Mouse (Mus musculus) cortical plate, adult 2 months (tissue): ENCODE data around the gene Adam22. TPM values are rescaled to one million over a fixed set of nuclear protein-coding genes. Genes with fewer than 3 reads are reported as not detected.
A peak's percentile ranks its signal among the peaks of the same experiment; 100 is the strongest.

Source experiments
- H3K27ac ChIP-seq: fragments of 200-500 bp; 2 replicates; pipeline ENCODE4 v1.5.1; 2012; ENCODE audit warnings: low read length, control low read depth, inconsistent platforms; ENCODE audit not compliant: insufficient read depth
- H3K4me1 ChIP-seq: fragments of 200-500 bp; 2 replicates; pipeline ENCODE4 v1.6.1; 2011; ENCODE audit warnings: low read length; ENCODE audit not compliant: control insufficient read depth, insufficient read depth
- H3K4me3 ChIP-seq: fragments of 200-500 bp; 2 replicates; pipeline ENCODE4 v1.5.1; 2011; ENCODE audit warnings: mild to moderate bottlenecking, low read length, control low read depth; ENCODE audit not compliant: insufficient read depth
- CTCF ChIP-seq: fragments of 200-500 bp; IDR thresholded peaks from 2 replicates; pipeline ENCODE4 v1.5.1; 2011; ENCODE audit warnings: mild to moderate bottlenecking, control low read depth, low read length; ENCODE audit not compliant: insufficient read depth; ENCODE audit errors: extremely low read depth
- POLR2A ChIP-seq: fragments of 200-500 bp; IDR thresholded peaks from 2 replicates; pipeline ENCODE4 v1.6.1; 2011; ENCODE audit warnings: mild to moderate bottlenecking, low read length, control low read depth; ENCODE audit not compliant: insufficient read depth; ENCODE audit errors: extremely low read depth
- polyA plus RNA-seq: library from polyadenylated mRNA; depleted of rRNA; stranded (reverse); fragments of >200 nt; gene quantifications from 2 replicates; pipeline ENCODE4 v1.2.3, GENCODE M21; 2012

The Adam22 gene
- polyA plus RNA-seq, 1 experiment: 83.4 TPM

DNA sequence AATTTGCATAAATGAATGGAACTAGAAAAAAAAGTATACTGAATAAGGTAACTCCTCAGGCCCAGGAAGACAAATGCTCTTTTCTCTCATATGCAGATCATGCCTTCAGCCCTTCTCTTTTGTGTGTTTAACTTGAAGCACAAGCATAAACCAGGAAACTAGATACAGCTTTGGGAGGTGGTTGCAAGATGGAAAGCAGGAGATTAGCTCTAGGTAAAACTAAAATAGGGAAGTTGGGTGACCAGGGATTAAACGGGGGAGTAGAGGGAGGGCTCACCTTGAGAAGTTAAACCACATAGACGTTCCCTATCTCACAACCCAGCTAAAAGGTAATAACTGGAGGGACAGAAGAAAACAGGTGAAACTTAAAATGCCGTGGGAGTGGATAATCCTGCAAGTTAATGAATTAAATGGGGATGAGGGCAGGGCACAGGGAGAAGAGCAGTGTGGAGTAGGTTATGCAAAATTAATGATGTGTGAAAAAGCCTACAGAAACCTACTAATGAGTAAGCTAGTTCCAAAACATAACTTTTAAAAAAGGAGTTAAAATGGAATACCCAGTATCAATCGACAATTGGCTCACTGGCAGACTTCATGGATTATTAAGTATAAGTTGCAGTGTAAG is 40.2 kb downstream of the Adam22 start:
- no peaks in the 10 kb centered on the region for H3K4me1 ChIP-seq
- no peak overlapping the region for H3K27ac ChIP-seq
- no peak for TF ChIP-seq POLR2A
- TF ChIP-seq CTCF: no peak
- no peak overlapping the region for H3K4me3 ChIP-seq

DNA sequence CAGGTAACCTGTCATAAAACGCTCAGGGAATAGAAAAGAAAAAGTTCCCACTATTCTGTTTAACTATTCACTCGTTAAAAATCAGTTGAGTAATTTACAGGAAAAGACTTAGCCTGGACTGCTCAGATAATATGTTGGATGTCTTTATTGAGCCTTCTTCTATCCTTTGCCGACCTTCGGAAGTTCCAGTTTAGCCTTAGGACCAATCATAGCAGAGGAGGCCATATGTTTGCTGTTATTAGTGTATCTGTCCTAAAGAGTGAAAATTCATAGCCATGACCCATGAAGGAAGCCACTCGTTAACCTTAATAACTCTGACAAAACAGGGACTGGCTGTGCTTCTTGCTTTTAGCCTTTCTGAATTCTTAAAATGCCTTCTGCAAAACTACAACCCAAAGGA is 41.3 kb downstream of the Adam22 start:
- no peak for TF ChIP-seq POLR2A
- no peak for TF ChIP-seq CTCF

DNA sequence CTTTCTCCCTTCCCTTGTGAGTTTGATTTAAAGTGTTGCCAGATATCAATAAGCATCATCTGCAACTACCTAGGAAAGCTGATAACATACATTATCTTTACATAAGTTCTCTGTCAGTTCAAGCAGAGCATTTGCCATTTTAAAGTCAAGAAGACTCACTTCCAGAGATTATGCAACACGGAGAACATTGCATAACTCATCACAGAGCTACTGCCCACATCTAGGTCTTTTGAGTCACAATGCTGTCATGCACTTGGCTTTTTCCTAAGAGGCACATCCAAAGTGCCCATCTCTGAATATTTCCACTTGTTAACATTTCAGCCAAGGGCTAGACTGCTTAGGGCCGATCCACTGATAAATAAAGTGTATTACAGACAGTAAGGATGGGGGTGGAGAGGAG is 55.6 kb downstream of the Adam22 start:
- TF ChIP-seq CTCF: no peak
- no peak for TF ChIP-seq POLR2A
- H3K27ac ChIP-seq: peak overlapping the region; percentile 90
- no peak overlapping the region for H3K4me3 ChIP-seq
- peaks cover 13% of the 10 kb centered on the region; the same call in 1 of the 2 replicates for H3K4me1 ChIP-seq

More for the DNA sequence above, 41.3 kb downstream of the Adam22 start:
- no peak overlapping the region for H3K27ac ChIP-seq
- no peaks in the 10 kb centered on the region for H3K4me1 ChIP-seq
- H3K4me3 ChIP-seq: no peak overlapping the region

DNA sequence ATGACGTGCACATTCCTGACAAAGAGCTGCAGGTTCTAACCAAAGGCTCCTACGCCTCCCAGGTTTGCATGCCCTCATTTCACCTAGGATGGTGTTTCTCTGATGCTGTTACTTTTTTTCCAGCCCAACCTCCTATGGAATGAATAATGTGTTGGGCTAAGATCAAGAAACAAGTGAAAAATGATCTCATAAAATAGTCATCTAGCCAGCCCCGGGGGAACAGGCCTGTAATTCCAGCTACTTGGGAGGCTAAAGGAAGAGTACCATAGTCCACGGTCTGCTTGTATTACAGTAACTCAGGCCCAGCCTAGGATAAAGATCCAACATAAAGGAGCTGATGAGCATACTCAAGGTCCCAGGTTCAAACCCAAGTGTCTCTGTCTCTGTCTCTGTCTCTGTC is 57.1 kb downstream of the Adam22 start:
- H3K4me3 ChIP-seq: no peak overlapping the region
- peaks cover 13% of the 10 kb centered on the region; the same call in 1 of the 2 replicates for H3K4me1 ChIP-seq
- H3K27ac ChIP-seq: no peak overlapping the region
- no peak for TF ChIP-seq CTCF
- no peak for TF ChIP-seq POLR2A

DNA sequence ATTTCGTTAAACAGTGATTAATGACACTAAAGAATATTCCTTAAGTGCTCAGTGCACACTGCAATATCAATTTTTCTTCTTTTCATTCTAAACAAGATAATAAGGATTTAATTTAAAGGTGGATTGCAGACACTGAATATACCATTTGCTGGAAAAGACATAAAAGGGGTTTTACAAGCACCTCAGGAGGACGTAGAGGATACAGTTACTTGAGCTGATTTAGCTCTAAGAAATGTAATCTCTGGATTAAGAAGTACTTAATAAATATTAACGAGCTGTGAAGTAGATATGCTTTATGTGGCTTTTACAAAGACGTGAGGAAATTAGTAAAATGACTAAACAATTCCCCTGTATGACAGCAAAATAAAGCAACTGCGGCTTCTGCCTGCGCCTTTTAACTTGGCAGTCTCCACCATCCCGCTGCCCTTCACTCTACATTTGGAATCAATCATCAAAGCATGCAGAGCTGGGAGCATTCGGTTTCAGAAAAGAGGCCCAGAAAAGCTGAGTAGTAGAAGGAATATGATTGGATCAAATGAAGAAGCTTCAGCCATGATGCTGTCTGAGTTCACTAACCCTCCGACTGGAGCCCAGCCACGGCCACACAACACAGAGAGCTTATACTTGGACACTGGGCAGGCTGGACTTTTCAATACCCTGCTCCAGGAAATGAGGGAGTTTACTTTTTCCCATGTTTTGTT is 70.1 kb downstream of the Adam22 start:
- Histone ChIP-seq H3K4me3 (no peak overlapping the region), H3K27ac (no peak overlapping the region), H3K4me1 (no peaks in the 10 kb centered on the region)
- TF ChIP-seq POLR2A (no peak), CTCF (no peak)

DNA sequence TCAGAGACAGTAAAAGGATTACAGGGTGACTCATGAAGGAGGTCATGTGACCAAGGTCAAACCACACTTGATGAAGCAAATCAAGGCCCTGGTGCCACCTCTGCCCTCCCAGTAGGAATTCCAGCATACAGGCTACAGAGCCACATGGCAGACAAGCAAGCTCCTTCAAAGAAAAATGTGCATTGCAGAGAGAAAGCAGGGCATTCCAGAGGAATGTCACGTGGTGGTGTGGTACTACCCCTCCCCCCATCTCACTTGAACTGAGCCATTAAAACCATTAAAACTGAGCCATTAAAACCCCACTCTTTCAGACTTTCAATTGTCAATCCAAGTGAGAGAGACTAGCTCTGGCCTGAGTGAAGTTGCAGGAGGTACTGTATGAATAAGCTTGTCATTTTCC is 74.7 kb downstream of the Adam22 start:
- Histone ChIP-seq H3K4me1 (peaks cover 3% of the 10 kb centered on the region; the same call in 1 of the 2 replicates), H3K4me3 (no peak overlapping the region), H3K27ac (no peak overlapping the region)
- TF ChIP-seq POLR2A (no peak), CTCF (no peak)

DNA sequence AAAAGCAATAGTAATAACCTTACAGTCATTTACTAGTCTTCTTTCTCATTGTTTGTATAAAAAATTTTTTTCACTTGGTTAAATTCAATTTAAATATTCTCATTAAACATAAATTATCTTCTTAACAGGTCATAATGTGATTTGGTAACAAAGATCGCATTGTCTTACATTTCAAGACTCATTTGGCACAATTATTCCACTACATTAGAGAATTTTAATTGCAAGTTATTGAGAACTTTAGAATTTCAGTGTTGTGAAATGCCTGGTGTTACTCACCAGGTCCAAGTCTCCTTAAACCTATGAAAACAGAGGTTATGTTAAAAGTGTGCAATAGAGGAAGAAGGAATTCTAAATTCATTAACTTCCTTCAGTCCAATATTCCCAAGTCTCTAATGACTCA is 76.5 kb downstream of the Adam22 start:
- Histone ChIP-seq H3K27ac (no peak overlapping the region), H3K4me1 (peaks cover 3% of the 10 kb centered on the region; the same call in 1 of the 2 replicates), H3K4me3 (no peak overlapping the region)
- TF ChIP-seq CTCF (no peak), POLR2A (no peak)

DNA sequence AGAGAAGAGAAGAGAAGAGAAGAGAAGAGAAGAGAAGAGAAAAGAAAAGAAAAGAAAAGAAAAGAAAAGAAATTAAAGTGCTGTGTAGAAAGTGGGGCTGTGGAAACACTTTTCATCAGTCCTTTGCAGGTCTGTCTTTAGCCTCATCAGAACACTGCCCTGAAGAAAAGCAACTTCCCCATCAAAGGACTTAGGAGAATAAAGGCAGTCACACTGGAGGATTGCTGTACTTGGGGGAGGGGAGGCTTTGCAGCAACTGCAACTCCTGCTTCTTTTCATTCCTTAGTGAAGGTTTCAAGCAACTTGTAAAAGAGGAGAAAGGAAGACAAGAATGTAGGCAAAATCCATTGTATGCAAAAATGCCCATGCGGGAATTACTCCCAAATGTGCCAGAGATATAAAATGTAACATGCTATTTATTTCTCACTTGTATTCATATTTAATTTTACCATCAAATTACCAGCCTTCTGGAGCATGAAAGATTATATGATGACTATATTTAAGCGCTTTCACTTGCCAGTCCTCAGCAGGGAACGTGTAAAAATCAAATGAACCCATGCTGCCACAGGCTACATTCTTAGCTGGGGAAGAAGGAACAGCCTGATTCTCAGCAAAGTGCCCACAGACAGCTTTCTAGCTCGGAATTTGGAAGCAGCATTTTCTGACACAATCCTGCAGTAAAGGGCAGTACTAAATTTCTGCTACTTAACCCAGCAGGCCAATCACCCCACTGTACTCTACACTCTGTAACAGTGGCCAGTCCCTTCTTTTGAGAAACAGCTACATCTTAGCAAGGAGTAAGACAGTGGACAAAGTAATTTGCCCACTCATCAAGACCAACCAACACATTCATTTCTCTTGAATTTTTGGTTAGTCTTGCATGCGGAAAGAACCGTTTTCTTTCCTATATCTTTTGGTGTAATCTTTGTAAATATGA is 78.0 kb downstream of the Adam22 start:
- peak overlapping the region; percentile 79 for H3K27ac ChIP-seq

DNA sequence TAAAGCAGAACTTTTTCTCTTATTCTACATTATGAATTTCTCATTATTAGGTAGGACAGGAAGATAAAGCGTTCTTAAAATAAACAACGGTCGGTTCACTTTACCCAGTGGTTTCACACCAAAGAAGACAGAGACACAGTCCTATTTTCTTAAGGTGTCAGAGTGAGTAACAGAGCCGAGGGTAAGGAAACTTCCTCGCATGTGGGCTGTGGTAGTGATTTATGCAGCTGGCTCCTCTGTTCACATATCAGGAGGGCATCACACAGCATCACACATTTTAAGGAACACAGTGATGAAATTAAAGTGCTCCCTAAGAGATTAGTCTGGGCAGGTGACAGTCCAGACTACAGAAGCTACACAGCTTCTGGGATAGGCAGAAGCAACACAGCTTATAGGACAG is 83.8 kb downstream of the Adam22 start:
- Histone ChIP-seq H3K4me3 (no peak overlapping the region), H3K27ac (no peak overlapping the region), H3K4me1 (no peaks in the 10 kb centered on the region)
- no peak for TF ChIP-seq CTCF
- TF ChIP-seq POLR2A: no peak

More for the DNA sequence above, 78.0 kb downstream of the Adam22 start:
- Histone ChIP-seq H3K4me3 (no peak overlapping the region), H3K4me1 (peaks cover 3% of the 10 kb centered on the region; the same call in 1 of the 2 replicates)
- TF ChIP-seq POLR2A: no peak
- TF ChIP-seq CTCF: no peak

DNA sequence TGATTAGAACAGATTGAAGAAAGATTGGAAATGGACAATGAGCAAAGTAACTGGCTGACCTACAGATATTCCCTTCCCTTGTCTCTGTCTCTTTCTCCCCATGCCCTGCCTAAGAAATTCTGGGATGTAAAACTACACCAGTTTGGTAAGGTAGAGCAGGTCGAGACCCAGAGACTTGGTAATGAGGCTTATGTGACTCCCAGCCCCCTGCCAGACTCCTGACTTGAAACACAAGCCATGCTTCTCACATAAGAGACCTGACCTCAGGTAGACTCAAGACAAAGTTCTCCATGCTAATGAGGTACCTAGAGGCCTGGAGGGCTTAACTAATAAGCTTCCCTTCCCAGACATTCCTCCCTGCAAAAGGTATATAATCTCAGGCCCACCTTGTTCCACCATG is 91.8 kb downstream of the Adam22 start:
- Histone ChIP-seq H3K27ac (no peak overlapping the region), H3K4me3 (no peak overlapping the region), H3K4me1 (no peaks in the 10 kb centered on the region; the same call in 1 of the 2 replicates)
- no peak for TF ChIP-seq POLR2A
- TF ChIP-seq CTCF: no peak
